Mouse (Mus musculus) stomach, postnatal 0 days (tissue): ENCODE data around the gene Fahd1. TPM values are rescaled to one million over a fixed set of nuclear protein-coding genes. Genes with fewer than 3 reads are reported as not detected.

ENCODE experiments used
- ATAC-seq: fragments of 200-750 bp; cut with Nextera tagmentation; 2 replicates; pipeline ENCODE4 v1.8.0; 2017; ENCODE audit not compliant: low FRiP score, low TSS enrichment
- DNase-seq: peaks from one replicate; pipeline ENCODE4 v3.0.0-alpha.2; 2016; ENCODE audit warnings: low spot score
- H3K27ac ChIP-seq: fragments of 300-500 bp; sonication (generic); replicated peaks from 2 replicates; pipeline ENCODE4 v1.5.1; 2014; ENCODE audit warnings: mild to moderate bottlenecking, control low read depth
- H3K27me3 ChIP-seq: fragments of 300-500 bp; sonication (generic); 2 replicates; pipeline ENCODE4 v1.6.1; 2014; ENCODE audit warnings: low read length; ENCODE audit not compliant: control insufficient read depth, insufficient read depth
- H3K36me3 ChIP-seq: fragments of 300-500 bp; sonication (generic); 2 replicates; pipeline ENCODE4 v1.6.1; 2014; ENCODE audit warnings: low read length, mixed read lengths; ENCODE audit not compliant: control insufficient read depth, insufficient read depth
- H3K4me1 ChIP-seq: fragments of 300-500 bp; sonication (generic); replicated peaks from 2 replicates; pipeline ENCODE4 v1.6.1; 2014; ENCODE audit warnings: antibody characterized with exemption; ENCODE audit not compliant: control insufficient read depth, insufficient read depth
- H3K4me2 ChIP-seq: fragments of 300-500 bp; sonication (generic); replicated peaks from 2 replicates; pipeline ENCODE4 v1.6.1; 2014; ENCODE audit warnings: low read depth, mild to moderate bottlenecking, control low read depth, moderate library complexity
- H3K4me3 ChIP-seq: fragments of 300-500 bp; sonication (generic); 2 replicates; pipeline ENCODE4 v1.5.1; 2014; ENCODE audit warnings: low read depth, low read length, control low read depth
- H3K9ac ChIP-seq: fragments of 300-500 bp; sonication (generic); 2 replicates; pipeline ENCODE4 v1.6.1; 2014; ENCODE audit warnings: mild to moderate bottlenecking, low read length, control low read depth, mixed read lengths
- H3K9me3 ChIP-seq: fragments of 300-500 bp; sonication (generic); 2 replicates; pipeline ENCODE4 v1.6.1; 2016; ENCODE audit warnings: low read length; ENCODE audit not compliant: control insufficient read depth
- CTCF ChIP-seq: IDR thresholded peaks from 2 replicates; pipeline ENCODE4 v1.5.1; 2016; ENCODE audit warnings: antibody characterized with exemption, low read depth, mild to moderate bottlenecking, moderate library complexity
- EP300 ChIP-seq: optimal IDR thresholded peaks from 2 replicates; pipeline ENCODE3; 2016; ENCODE audit warnings: antibody characterized with exemption
- WGBS: fragments of 180-500 bp; shearing (Covaris S2); extraction: QIAGEN DNeasy Blood & Tissue Kit; methylation state at CpG from one replicate; pipeline ENCODE4 v1.1.7; 2014; 5-methylcytosine and 5-hydroxymethylcytosine counted together
- polyA plus RNA-seq: library from polyadenylated mRNA; unstranded; fragments of >200 nt; fragmentation: Nextera tagmentation; extraction: Ambion mirVana; gene quantifications from 2 replicates; pipeline ENCODE4 v1.2.1, GENCODE M21; 2015

The Fahd1 gene
- polyA plus RNA-seq, 1 experiment from 2014 or later: 24.1 TPM

GRCm38 (mm10) chr17:24819469-24819868 lies 30.7 kb downstream of the Fahd1 start:
- Histone ChIP-seq H3K4me2 (no peak overlapping the region), H3K4me1 (no peaks in the 10 kb centered on the region), H3K9ac (no peak overlapping the region), H3K27ac (no peak overlapping the region), H3K9me3 (no peaks in the 10 kb centered on the region), H3K4me3 (no peak overlapping the region), H3K27me3 (no peaks in the 10 kb centered on the region), H3K36me3 (no peaks in the 10 kb centered on the region)
- ATAC-seq (no peak), DNase-seq (no peak)
- 56% methylated on average over 2 of the region's 2 CpGs for WGBS
- TF ChIP-seq CTCF: no peak
- no peak for TF ChIP-seq EP300

GRCm38 (mm10) chr17:24818172-24818571 lies 32.0 kb downstream of the Fahd1 start:
- DNase-seq (no peak), ATAC-seq (no peak)
- WGBS: 36% methylated on average over 6 of the region's 6 CpGs
- Histone ChIP-seq H3K4me2 (no peak overlapping the region), H3K4me1 (no peaks in the 10 kb centered on the region), H3K9ac (no peak overlapping the region), H3K36me3 (no peaks in the 10 kb centered on the region), H3K27ac (no peak overlapping the region), H3K27me3 (no peaks in the 10 kb centered on the region), H3K4me3 (no peak overlapping the region), H3K9me3 (no peaks in the 10 kb centered on the region)
- TF ChIP-seq CTCF (no peak), EP300 (no peak)

GRCm38 (mm10) chr17:24817503-24817902 lies 32.7 kb downstream of the Fahd1 start:
- no peaks in the 10 kb centered on the region for H3K27me3 ChIP-seq
- no peaks in the 10 kb centered on the region for H3K36me3 ChIP-seq
- no peak overlapping the region for H3K4me2 ChIP-seq
- H3K4me3 ChIP-seq: no peak overlapping the region
- 37% methylated on average over 1 of the region's 1 CpGs for WGBS
- TF ChIP-seq CTCF (peak; percentile 69), EP300 (no peak)
- no peak overlapping the region for H3K27ac ChIP-seq
- H3K9me3 ChIP-seq: no peaks in the 10 kb centered on the region
- H3K4me1 ChIP-seq: no peaks in the 10 kb centered on the region
- ATAC-seq (no peak), DNase-seq (no peak)
- H3K9ac ChIP-seq: no peak overlapping the region

- Histone ChIP-seq H3K36me3 (no peaks in the 10 kb centered on the region), H3K27me3 (no peaks in the 10 kb centered on the region), H3K9me3 (no peaks in the 10 kb centered on the region), H3K4me3 (no peak overlapping the region), H3K4me1 (no peaks in the 10 kb centered on the region), H3K4me2 (no peak overlapping the region), H3K27ac (no peak overlapping the region), H3K9ac (no peak overlapping the region)
- whole genome bisulfite sequencing: 76% methylated on average over 5 of the region's 5 CpGs
- ATAC-seq (no peak), DNase-seq (no peak)
- TF ChIP-seq EP300 (no peak), CTCF (no peak)
Observed at GRCm38 (mm10) chr17:24815256-24815655, 34.9 kb downstream of the Fahd1 start.

- no peak for ATAC-seq
Observed at GRCm38 (mm10) chr17:24812215-24812614, 37.9 kb downstream of the Fahd1 start.

GRCm38 (mm10) chr17:24811211-24811610 lies 39.0 kb downstream of the Fahd1 start:
- Histone ChIP-seq H3K27ac (no peak overlapping the region), H3K4me1 (no peaks in the 10 kb centered on the region), H3K9ac (no peak overlapping the region), H3K4me3 (no peak overlapping the region), H3K36me3 (no peaks in the 10 kb centered on the region), H3K4me2 (no peak overlapping the region), H3K9me3 (no peaks in the 10 kb centered on the region), H3K27me3 (no peaks in the 10 kb centered on the region)
- 66% methylated on average over 3 of the region's 3 CpGs for WGBS
- TF ChIP-seq CTCF: no peak
- TF ChIP-seq EP300: no peak
- DNase-seq (no peak), ATAC-seq (no peak)

More at GRCm38 (mm10) chr17:24812215-24812614, 37.9 kb downstream of the Fahd1 start:
- H3K36me3 ChIP-seq: no peaks in the 10 kb centered on the region
- H3K9me3 ChIP-seq: no peaks in the 10 kb centered on the region
- no peak for DNase-seq
- 40% methylated on average over 2 of the region's 2 CpGs for WGBS
- TF ChIP-seq CTCF: no peak
- TF ChIP-seq EP300: no peak
- H3K4me1 ChIP-seq: no peaks in the 10 kb centered on the region
- no peak overlapping the region for H3K9ac ChIP-seq
- H3K4me3 ChIP-seq: no peak overlapping the region
- no peak overlapping the region for H3K27ac ChIP-seq
- no peak overlapping the region for H3K4me2 ChIP-seq
- no peaks in the 10 kb centered on the region for H3K27me3 ChIP-seq
